Mouse (Mus musculus): ENCODE data around the gene Mvk.

Mvk gene

DNA sequence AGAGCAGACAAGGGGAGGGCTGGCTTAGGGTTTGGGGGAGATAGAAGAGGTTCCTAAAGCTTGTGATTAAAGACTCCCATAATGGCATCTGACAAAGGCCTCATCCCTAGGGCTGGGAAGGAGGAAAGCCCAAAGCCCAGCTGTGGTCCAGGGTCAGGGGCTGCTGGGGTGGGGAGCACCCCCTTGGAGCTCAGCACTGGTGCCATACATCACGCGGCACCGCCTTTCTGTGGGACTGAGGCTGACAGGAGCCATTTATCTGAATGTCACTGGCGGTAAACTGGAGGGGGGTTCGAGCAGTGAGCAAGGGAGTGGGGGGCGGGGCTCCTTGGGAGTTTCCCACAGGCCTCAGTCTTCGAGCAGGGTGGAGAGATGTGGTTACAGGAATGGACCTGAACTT, 65.4 kb downstream of the Mvk start:
- no peak for DNase-seq (ENCODE audit: low read depth, low spot score)
